Mouse (Mus musculus) stomach, postnatal 0 days (tissue): Measurements from ENCODE around the gene Bcl3. TPM values are rescaled to one million over a fixed set of nuclear protein-coding genes. Genes with fewer than 3 reads are reported as not detected.

ENCODE experiments used
- ATAC-seq: fragments of 200-750 bp; cut with Nextera tagmentation; 2 replicates; pipeline ENCODE4 v1.8.0; 2017; ENCODE audit not compliant: low FRiP score, low TSS enrichment
- DNase-seq: peaks from one replicate; pipeline ENCODE4 v3.0.0-alpha.2; 2016; ENCODE audit warnings: low spot score
- H3K27ac ChIP-seq: fragments of 300-500 bp; sonication (generic); replicated peaks from 2 replicates; pipeline ENCODE4 v1.5.1; 2014; ENCODE audit warnings: mild to moderate bottlenecking, control low read depth
- H3K27me3 ChIP-seq: fragments of 300-500 bp; sonication (generic); 2 replicates; pipeline ENCODE4 v1.6.1; 2014; ENCODE audit warnings: low read length; ENCODE audit not compliant: control insufficient read depth, insufficient read depth
- H3K36me3 ChIP-seq: fragments of 300-500 bp; sonication (generic); 2 replicates; pipeline ENCODE4 v1.6.1; 2014; ENCODE audit warnings: low read length, mixed read lengths; ENCODE audit not compliant: control insufficient read depth, insufficient read depth
- H3K4me1 ChIP-seq: fragments of 300-500 bp; sonication (generic); replicated peaks from 2 replicates; pipeline ENCODE4 v1.6.1; 2014; ENCODE audit warnings: antibody characterized with exemption; ENCODE audit not compliant: control insufficient read depth, insufficient read depth
- H3K4me2 ChIP-seq: fragments of 300-500 bp; sonication (generic); replicated peaks from 2 replicates; pipeline ENCODE4 v1.6.1; 2014; ENCODE audit warnings: low read depth, mild to moderate bottlenecking, control low read depth, moderate library complexity
- H3K4me3 ChIP-seq: fragments of 300-500 bp; sonication (generic); 2 replicates; pipeline ENCODE4 v1.5.1; 2014; ENCODE audit warnings: low read depth, low read length, control low read depth
- H3K9ac ChIP-seq: fragments of 300-500 bp; sonication (generic); 2 replicates; pipeline ENCODE4 v1.6.1; 2014; ENCODE audit warnings: mild to moderate bottlenecking, low read length, control low read depth, mixed read lengths
- H3K9me3 ChIP-seq: fragments of 300-500 bp; sonication (generic); 2 replicates; pipeline ENCODE4 v1.6.1; 2016; ENCODE audit warnings: low read length; ENCODE audit not compliant: control insufficient read depth
- CTCF ChIP-seq: IDR thresholded peaks from 2 replicates; pipeline ENCODE4 v1.5.1; 2016; ENCODE audit warnings: antibody characterized with exemption, low read depth, mild to moderate bottlenecking, moderate library complexity
- EP300 ChIP-seq: optimal IDR thresholded peaks from 2 replicates; pipeline ENCODE3; 2016; ENCODE audit warnings: antibody characterized with exemption
- WGBS: fragments of 180-500 bp; shearing (Covaris S2); extraction: QIAGEN DNeasy Blood & Tissue Kit; methylation state at CpG from one replicate; pipeline ENCODE4 v1.1.7; 2014; 5-methylcytosine and 5-hydroxymethylcytosine counted together
- polyA plus RNA-seq: library from polyadenylated mRNA; unstranded; fragments of >200 nt; fragmentation: Nextera tagmentation; extraction: Ambion mirVana; gene quantifications from 2 replicates; pipeline ENCODE4 v1.2.1, GENCODE M21; 2015

The Bcl3 gene
- polyA plus RNA-seq, result 8.9 and 9.1 TPM in 2 replicates

DNA sequence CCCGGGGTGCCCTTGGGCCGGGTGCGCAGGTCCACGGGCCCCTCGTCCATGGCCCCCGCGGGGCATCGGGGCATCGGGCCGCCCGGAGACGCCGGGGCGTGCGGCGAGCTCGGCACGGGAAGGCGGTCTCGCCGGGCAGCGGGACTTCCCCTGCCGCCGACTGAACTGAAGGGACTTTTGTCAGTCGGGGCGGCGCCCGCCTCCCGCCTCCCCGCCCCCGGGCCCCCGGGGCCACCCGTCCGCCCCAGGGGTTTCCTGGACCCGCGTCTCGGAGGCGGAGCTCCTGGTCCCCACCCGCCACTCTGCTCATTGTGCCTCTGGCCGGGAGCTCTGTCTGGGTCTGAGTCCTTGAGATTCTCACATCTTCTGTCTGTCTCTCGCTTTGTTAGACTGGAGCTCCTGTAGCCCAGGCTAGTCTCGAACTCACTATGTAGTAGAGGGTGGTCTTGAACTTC lies at the start of gene Bcl3:
TSS of gene Bcl3 (minus strand) at position 167 of the 455 bp plus-strand sequence.
- TF ChIP-seq CTCF (no peak), EP300 (no peak)
- under 1% methylated on average over 25 of the region's 42 CpGs for WGBS
- peak within 1 kb of the TSS; percentile 78 for H3K9ac ChIP-seq
- DNase-seq (peak; percentile 77), ATAC-seq (no peak)
- peak within 1 kb of the TSS; percentile 96 for H3K4me2 ChIP-seq
- no peaks in the 10 kb centered on the region for H3K27me3 ChIP-seq
- peak within 1 kb of the TSS; percentile 91 for H3K27ac ChIP-seq
- H3K4me1 ChIP-seq, result peaks cover 12% of the 10 kb centered on the region
- no peaks in the 10 kb centered on the region for H3K36me3 ChIP-seq
- H3K4me3 ChIP-seq, result peak within 1 kb of the TSS; percentile 53
- H3K9me3 ChIP-seq, result no peaks in the 10 kb centered on the region

DNA sequence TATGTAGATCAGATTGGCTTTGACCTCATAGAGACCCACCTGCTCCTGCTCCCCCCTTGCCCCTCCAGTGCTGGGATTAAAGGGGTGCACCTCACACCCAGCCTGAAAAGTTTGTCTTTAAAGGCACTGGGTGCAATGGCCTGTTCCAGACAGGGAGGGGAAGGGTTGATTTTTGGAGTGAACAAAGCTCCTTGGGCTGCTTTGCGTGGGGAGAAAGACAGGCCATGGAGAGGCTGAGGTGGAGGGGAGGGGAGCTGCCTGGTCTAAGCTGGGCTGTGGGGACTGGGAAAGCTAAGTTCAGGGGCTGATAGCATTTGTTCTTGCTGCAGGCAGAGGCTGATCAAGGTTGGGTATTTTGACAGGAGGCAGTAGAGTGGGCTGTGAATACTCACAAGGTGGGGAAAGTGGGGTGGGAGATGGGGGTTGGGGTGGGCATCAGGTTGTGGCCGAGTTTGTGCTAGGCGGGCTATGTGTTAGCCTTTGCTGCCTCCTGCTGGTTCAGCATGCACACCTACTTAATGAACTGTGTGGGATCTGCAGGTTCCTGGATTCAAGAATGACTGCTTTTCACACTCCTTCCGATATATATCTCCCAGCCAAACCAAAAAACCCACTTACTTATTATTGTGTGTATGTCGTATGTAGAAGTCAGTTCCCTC lies 49.5 kb upstream of the Bcl3 start:
- no peak for ATAC-seq
- no peaks in the 10 kb centered on the region for H3K9me3 ChIP-seq
- H3K9ac ChIP-seq, result no peak overlapping the region
- H3K4me2 ChIP-seq, result no peak overlapping the region
- TF ChIP-seq EP300 (no peak), CTCF (peak; percentile 74)
- H3K4me3 ChIP-seq, result no peak overlapping the region
- DNase-seq, result peak; percentile 58
- 0 out of 2 replicates have a peak, but pooled peaks cover 2% of the 10 kb centered on the region for H3K4me1 ChIP-seq
- 31% methylated on average over 5 of the region's 5 CpGs for WGBS
- no peak overlapping the region for H3K27ac ChIP-seq
- H3K27me3 ChIP-seq, result no peaks in the 10 kb centered on the region
- no peaks in the 10 kb centered on the region for H3K36me3 ChIP-seq

DNA sequence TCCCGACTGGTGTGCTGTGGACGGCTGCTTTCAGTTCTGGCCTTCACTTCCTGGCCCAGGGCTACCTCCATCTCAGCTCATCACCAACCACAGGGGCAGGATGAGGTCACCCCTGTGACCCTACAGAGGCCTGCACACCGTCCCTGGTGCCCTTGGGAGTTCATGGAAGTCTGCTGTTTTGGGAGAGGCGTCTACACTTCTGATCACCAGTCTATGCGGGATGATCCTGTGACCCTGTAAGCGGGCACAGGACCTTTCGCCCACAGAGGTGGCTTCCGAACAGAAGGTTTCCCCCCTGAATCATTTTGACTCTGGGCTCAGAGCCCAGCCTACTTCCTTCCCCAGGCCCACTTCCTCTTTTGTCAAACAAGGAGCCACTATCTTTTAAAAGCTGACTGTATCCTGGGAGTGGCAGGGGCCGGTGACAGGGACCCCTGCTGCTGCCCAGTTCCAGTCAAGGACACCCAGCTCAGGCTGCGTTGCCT lies 48.6 kb upstream of the Bcl3 start:
- Histone ChIP-seq H3K9me3 (no peaks in the 10 kb centered on the region), H3K4me3 (no peak overlapping the region), H3K27ac (no peak overlapping the region), H3K36me3 (no peaks in the 10 kb centered on the region), H3K4me1 (0 out of 2 replicates have a peak, but pooled peaks cover 2% of the 10 kb centered on the region), H3K27me3 (no peaks in the 10 kb centered on the region), H3K4me2 (no peak overlapping the region), H3K9ac (no peak overlapping the region)
- WGBS, result 62% methylated on average over 10 of the region's 10 CpGs
- ATAC-seq (no peak), DNase-seq (no peak)
- TF ChIP-seq CTCF, result no peak

DNA sequence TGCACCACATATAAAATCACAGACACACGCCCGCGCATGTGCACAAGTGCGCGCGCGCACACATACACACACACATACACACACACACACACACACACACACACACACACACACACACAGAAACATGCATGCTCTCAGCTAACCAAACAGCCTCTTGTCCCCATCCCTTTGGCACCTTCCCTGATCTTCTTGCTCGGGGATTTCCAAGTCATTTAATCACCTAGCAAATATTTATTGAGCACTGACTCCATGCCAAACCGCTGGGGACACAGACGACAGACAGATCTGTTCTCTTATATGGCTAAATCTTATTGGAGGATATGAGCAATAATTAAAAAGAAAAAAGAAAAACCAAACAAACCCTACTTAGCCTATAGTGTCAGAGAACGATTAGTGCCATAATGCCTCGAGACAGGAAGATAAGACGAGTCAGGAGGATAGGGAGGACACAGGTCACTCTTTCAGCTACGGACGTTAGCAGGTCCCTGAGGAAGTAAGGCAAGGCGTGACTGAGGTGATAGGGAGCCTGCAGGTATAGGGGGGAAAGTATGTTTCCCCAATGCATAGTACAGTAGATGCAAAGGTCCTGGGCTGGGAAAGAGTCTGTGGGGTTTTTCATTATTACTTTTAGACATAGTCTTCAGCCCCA lies 45.3 kb upstream of the Bcl3 start:
- no peak overlapping the region for H3K4me2 ChIP-seq
- no peak overlapping the region for H3K27ac ChIP-seq
- no peak for TF ChIP-seq EP300
- TF ChIP-seq CTCF, result no peak
- WGBS, result 65% methylated on average over 16 of the region's 16 CpGs
- H3K27me3 ChIP-seq, result no peaks in the 10 kb centered on the region
- no peak overlapping the region for H3K4me3 ChIP-seq
- DNase-seq (peak; percentile 48), ATAC-seq (peak; percentile 47; the same call in 1 of the 2 replicates)
- H3K36me3 ChIP-seq, result no peaks in the 10 kb centered on the region
- no peaks in the 10 kb centered on the region for H3K4me1 ChIP-seq
- H3K9ac ChIP-seq, result no peak overlapping the region
- no peaks in the 10 kb centered on the region for H3K9me3 ChIP-seq

DNA sequence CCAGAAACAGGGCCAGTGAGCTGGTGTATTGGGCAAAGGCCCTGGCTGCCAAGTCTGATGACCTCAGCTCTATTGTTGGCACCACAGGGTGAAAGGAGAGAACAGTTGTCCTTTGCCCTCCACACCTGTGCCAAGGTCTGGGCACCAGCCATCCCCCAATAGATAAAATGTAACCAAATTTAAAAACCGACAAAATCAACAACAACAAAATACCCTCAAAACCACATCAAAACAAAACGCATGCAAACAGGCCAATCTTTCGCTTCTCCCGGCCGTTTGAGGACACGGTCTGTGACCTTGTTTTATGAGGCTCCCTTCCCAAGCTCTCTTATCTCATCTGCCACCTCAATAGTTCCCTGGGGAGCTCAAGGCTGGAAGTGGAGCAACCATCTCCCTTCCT lies 43.9 kb upstream of the Bcl3 start:
- no peak for DNase-seq
- 88% methylated on average over 6 of the region's 6 CpGs for WGBS
- H3K9me3 ChIP-seq, result no peaks in the 10 kb centered on the region
- H3K4me3 ChIP-seq, result no peak overlapping the region
- no peak for TF ChIP-seq CTCF
- no peak for TF ChIP-seq EP300
- no peak overlapping the region for H3K27ac ChIP-seq
- H3K4me2 ChIP-seq, result no peak overlapping the region
- H3K9ac ChIP-seq, result no peak overlapping the region
- H3K36me3 ChIP-seq, result no peaks in the 10 kb centered on the region
- H3K27me3 ChIP-seq, result no peaks in the 10 kb centered on the region
- no peaks in the 10 kb centered on the region for H3K4me1 ChIP-seq
- no peak for ATAC-seq
